Mouse (Mus musculus) thymus, adult 2 months (tissue): ENCODE data around the gene Map3k20.

ENCODE experiments used
- CTCF ChIP-seq: fragments of 200-500 bp; IDR thresholded peaks from 2 replicates; pipeline ENCODE4 v1.5.1; 2012; ENCODE audit warnings: mild to moderate bottlenecking, control low read depth, low read length, moderate library complexity, borderline replicate concordance; ENCODE audit not compliant: control insufficient read depth, poor library complexity, insufficient read depth; ENCODE audit errors: extremely low read depth
- POLR2A ChIP-seq: fragments of 200-500 bp; IDR thresholded peaks from 2 replicates; pipeline ENCODE4 v1.6.1; 2012; ENCODE audit warnings: mild to moderate bottlenecking, low read length, control low read depth, moderate library complexity; ENCODE audit not compliant: control insufficient read depth, poor library complexity, insufficient read depth; ENCODE audit errors: extremely low read depth

GRCm38 (mm10) chr2:72367850-72368249, 82.4 kb downstream of the Map3k20 start:
- TF ChIP-seq CTCF (no peak), POLR2A (no peak)
